Mouse (Mus musculus) gastrocnemius, postnatal 10 days (tissue): ENCODE data around the gene Sctr. TPM values are rescaled to one million over a fixed set of nuclear protein-coding genes. Genes with fewer than 3 reads are reported as not detected.

Experiments
- DNase-seq: peaks from one replicate; pipeline ENCODE4 v3.0.0; 2021; ENCODE audit warnings: mixed read lengths
- long read RNA-seq, 2 experiments: library from polyadenylated mRNA; stranded (forward); transcript quantifications; one replicate each; pipeline ENCODE4 v2.0.0; 2021
- total RNA-seq, 2 experiments: library from RNA; stranded (reverse); gene quantifications; 2 replicates each; pipeline ENCODE4 v1.2.3; 2021

Gene Sctr
- 1 to 10 TPM; 1.1 to 1.8 TPM for total RNA-seq
- long read RNA-seq, experiment 1 = 0 reads
- long read RNA-seq, experiment 2, partial matches to known transcripts = 4 of 5 reads
- long read RNA-seq, experiment 2, other reads (novel, unspliced or antisense) = 1 of 5 reads

- DNase-seq = no peak
These were observed at the start of gene Sctr for GRCm38 (mm10) chr1:120006844-120007790. Sctr (plus strand) TSS chr1:120006894.

DNA sequence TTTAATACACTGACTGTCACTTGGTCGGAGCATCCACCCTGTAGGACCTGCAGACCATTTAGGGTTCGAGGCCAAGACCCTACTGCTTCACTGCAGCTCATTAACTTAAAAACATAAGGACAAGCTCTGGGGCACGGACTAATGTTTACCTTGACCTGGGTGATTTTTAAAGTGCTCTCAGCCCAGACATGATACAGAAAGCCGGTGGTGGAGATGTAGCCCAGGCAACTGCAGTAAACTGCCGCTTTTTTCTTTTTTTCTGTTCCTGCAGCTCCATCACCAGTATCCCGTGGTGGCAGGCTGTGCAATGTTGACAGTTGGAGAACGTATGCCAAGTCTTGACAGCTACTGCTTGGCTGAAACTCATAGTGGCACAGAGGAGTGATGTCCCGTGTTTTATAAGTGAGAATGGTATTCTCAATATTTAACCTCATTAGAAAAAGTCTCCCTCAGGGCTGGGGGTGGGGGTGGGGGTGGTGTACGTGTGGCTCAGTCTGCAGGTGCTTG is 48.9 kb upstream of the Sctr start:
- DNase-seq = no peak

GRCm38 (mm10) chr1:119959464-119959863 is 47.2 kb upstream of the Sctr start:
- DNase-seq = no peak

DNA sequence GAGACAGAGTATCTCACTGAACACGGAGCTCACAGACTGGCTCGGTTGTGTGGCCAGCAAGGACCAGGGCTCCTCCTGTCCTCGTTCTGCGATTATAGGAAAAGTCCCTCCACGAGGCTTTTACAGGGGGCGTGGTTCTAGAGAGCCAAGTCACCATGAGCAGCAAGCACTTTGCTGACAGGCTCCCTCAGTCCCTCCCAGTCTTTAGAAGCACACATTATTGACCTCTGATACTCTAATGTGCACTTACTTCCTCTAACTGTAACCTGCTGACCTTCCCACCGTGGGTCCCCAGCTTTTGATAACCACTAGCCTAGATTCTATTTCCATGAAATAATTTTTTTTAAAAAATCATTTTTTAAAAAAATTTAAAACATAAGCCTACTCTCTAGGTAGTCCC is 46.8 kb upstream of the Sctr start:
- no peak for DNase-seq

GRCm38 (mm10) chr1:119965804-119966514 is 40.7 kb upstream of the Sctr start:
- DNase-seq = no peak

DNA sequence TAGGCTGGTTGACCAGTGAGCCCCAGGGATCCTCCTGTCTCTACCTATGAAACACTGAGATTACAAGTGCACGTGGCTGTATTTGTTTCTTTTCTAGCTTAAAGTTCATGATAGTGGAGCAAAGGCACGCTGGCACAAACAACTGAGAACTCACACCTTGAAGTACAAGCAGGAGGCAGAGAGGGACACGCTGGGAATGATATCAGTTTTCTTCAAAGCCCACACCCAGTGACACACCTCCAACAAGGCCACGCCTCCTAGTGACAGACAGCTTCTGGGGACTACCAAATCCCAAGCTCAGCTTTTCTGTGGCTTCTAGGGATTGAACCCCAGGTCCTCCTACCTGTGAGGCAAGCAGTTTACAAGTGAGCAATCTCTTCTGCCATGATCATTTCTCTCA is 33.6 kb upstream of the Sctr start:
- DNase-seq = no peak

DNA sequence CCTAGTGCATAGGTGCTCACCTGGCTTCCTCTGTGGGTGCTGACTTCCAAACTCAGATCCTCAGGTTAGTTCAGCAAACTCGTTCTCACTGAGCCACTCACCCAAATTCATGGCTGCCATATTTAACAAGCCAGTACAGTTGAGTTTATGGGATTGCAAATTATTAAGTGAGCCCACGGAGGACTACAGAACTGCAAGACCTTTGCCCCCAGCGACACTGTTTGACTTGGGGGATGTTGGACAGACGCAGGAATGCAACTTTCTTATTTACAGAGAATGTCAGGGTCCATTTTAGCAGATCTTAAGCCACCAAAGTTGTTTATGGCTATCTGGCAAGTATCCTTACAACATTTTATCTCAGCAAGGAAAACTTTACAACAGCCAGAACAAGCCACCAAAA is 31.6 kb upstream of the Sctr start:
- DNase-seq = no peak

- DNase-seq = no peak
These were observed 20.1 kb upstream of the Sctr start for GRCm38 (mm10) chr1:119986555-119986954.

- peak; percentile 46 for DNase-seq
These were observed 9.7 kb upstream of the Sctr start, which contains the start of gene Cfap221 for GRCm38 (mm10) chr1:119996798-119997581. Cfap221 (minus strand) TSS chr1:119997234.

- DNase-seq = no peak
These were observed 9.1 kb upstream of the Sctr start for GRCm38 (mm10) chr1:119997644-119998043.

DNA sequence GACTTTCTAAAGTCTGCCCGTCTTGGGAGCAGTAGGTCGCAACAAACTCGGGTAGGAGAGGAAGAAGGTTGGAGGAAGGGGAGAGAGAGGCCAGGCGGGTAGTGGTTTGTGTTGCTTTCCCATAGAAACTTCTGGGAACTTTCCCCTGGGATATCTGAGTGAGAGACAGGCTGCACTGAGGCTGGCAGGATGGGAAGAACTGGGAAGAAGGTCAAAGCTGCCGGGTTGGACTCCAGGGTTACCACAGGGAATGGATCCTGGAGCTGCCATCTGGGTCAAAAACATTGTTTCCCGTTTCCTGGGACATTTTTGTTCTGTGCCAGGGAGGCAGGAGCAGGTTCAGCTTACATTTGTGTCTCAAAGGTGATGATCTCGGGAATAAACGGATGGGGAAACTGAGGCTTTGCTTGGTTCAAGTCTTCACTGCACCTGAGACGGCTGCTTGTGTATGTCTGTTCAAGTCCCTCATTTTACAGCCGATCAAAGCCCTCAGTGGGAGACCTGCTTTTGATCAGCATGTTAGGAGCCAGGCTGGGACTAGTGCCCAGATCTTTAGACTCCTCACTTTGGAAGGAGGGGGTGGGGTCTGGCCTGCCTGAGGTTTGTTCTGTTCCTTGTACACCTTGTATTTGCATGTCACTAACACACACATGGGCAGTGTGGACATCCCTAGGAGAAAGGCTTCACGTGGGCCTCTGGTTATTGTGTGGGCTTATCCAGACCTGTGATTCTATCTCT is 1.3 kb downstream of the Sctr start:
- DNase-seq = no peak

DNA sequence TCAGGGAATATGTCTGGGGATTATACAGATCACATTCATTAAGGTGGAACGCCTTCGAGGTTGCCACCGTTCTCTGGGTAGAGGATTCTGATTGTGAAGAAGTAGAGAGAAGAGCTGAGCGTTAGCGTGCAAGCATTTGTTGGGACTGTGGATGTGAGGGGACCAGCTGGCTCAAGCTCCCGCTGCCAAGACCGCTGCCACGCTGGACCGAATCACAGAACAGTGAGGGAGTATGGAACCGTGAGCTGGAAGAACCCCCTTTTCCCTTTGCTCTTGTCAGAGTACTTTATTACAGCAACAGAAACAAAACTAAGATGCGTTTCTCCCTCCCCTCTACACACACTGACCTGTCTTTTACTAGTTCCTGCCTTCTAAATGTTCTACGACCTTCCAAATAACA is 5.9 kb downstream of the Sctr start:
- no peak for DNase-seq

DNA sequence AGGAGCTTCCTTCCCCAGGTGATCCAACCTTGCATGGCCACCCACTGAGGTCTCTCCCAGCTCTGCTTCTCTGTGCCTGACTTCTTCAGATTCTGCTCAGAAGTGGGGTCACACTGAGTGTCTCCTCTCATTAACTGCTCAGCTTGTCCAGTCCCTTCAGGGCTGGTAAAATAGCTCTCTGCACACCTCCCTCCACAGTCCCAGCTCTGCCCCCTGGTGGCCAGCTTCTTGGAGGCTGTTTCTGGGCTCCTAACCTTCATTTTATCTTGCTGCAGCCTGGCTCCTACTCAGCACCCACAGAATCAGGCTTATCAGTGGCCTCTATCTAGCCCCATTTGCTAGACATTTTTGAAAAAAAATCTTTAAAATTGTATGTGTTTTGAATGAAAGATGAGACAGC is 6.4 kb downstream of the Sctr start:
- peak; percentile 81 for DNase-seq

GRCm38 (mm10) chr1:120016240-120016639 is 9.5 kb downstream of the Sctr start:
- DNase-seq = no peak

GRCm38 (mm10) chr1:120018900-120019299 is 12.2 kb downstream of the Sctr start:
- no peak for DNase-seq

GRCm38 (mm10) chr1:120019428-120019827 is 12.7 kb downstream of the Sctr start:
- no peak for DNase-seq

DNA sequence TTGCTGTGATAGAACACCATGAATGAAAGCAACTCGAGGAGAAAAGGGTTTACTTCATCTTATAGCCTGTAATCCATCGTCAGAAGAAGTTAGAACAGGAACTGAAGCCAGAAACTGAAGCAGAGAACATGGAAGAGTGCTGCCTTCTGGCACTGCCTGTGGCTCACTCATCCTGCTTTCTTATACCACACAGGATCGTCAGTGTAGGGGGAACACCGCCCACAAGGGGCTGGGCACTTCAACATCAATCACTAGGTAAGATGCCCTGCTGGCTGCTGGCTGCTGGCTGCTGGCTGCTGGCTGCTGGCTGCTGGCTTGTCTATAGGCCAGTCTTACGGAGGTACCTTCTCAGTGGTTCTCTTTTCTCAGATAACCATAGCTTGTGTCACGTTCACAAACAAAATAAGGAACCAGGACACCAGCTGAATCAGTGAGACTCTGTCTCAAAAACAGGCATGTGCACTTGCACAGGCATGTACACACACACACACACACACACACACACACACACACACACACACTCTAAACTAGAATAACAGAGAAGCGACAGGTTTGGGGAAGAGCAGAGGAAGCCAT is 13.7 kb downstream of the Sctr start:
- DNase-seq = no peak

DNA sequence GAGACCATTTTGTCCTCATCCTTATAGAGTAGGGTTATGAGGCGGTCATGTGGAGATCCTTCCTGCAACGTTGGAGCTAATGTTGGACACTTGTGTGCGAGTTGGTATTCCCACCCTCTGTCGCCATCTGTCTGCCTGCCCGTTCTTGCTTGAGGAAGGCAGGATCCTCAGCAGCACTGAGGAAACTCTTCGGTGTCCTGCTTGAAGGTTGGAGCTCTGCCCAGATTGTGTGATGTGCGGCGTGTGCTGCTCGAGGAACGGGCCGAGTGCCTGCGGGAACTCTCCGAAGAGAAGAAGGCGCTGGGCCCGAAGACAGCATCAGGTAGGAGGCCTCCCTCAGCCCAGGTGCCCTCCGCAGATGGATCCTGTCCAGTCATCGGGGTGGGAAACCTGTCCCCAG is 15.3 kb downstream of the Sctr start:
- no peak for DNase-seq

- DNase-seq = no peak
These were observed 17.8 kb downstream of the Sctr start for GRCm38 (mm10) chr1:120024331-120025049.

DNA sequence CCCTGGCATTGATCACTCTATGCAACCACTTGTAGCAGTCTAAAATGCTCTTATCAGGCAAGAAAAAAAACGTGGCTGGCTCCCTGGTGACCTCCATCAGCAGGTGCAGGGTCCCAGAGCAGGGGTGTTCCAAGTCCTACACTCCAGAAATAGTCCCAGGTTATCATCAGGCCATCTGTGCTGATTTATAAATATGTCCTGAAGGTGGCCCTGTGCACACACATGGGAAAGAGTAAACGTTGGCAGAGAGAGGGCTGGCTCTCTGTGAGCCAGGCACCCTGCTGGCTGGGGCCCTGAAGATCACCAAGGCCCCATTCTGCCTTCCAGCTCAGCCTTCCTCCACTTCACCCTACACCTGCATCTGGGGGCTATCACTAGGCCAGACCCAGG is 18.4 kb downstream of the Sctr start:
- DNase-seq = no peak
